Mouse (Mus musculus) adrenal gland, adult 8-10 months (tissue): ENCODE data around the gene Idh2. TPM values are rescaled to one million over a fixed set of nuclear protein-coding genes. Genes with fewer than 3 reads are reported as not detected.
A peak's percentile ranks its signal among the peaks of the same experiment; 100 is the strongest.

Source experiments
- DNase-seq: peaks from one replicate; pipeline ENCODE4 v3.0.0; 2022
- total RNA-seq, 4 experiments: library from RNA; stranded (reverse); gene quantifications; 2 replicates each; pipeline ENCODE4 v1.2.4; 2022

The Idh2 gene
- total RNA-seq, 4 experiments from 2014 or later: 122 to 222 (median 165) TPM

DNA sequence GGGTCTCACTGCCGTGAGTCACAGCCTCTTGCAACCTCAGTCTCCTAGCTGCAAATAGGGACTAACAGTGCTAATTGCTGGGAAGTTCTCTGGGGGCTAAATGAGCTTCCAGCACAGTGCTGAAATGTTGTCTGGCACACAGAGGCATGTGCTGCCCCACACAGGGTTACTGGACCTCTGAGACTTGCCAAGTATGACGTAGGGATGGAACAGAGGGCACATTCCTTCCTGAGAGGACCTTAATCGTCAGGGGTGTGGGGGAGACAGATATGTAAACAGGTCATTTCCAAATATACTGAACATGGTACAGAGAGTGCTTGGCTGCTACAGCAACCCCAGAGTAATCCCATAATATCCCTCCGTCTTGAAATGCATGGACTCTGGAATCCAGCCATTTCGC, 5.9 kb upstream of the Idh2 start:
- DNase-seq: no peak

DNA sequence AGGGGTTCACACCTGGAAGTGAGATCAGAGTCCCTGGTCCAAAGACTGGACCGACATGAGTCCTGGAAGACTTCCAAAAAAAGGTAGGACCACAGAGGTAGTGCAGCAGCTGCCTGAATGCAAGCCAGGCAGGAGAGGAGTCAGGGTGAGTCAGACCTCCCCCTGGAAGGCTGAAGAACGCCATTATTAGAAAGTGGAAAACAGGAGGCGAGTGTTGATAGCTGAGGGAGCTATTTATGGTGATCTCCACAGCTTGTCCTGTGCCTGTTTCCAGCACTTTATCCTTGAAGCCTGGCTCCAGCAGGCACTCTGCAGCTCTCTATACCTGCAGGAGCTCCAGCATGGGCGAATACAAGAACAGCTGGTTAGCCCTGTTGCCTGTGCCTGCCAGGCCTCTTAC, 4.0 kb upstream of the Idh2 start:
- DNase-seq: no peak

DNA sequence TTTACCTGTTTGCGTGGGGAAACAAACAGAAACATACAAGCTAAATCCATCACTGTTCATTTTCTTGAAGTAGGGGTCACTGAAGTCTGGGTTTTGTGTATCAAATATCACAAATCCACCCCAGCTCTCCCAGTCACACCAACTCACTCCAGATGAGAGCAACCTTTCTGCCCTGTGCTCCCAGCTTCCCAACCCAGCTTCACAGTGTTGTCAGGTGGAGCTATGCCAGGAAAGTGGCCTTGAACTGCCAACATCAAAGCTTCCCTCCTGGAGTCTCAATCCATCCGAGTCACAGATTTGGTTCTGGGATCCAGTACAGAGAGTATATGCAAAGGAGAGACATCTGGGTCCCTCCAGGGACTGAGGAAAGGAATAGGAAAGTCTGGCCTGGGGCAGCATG, 966 bp upstream of the Idh2 start:
- peak; percentile 63 for DNase-seq

DNA sequence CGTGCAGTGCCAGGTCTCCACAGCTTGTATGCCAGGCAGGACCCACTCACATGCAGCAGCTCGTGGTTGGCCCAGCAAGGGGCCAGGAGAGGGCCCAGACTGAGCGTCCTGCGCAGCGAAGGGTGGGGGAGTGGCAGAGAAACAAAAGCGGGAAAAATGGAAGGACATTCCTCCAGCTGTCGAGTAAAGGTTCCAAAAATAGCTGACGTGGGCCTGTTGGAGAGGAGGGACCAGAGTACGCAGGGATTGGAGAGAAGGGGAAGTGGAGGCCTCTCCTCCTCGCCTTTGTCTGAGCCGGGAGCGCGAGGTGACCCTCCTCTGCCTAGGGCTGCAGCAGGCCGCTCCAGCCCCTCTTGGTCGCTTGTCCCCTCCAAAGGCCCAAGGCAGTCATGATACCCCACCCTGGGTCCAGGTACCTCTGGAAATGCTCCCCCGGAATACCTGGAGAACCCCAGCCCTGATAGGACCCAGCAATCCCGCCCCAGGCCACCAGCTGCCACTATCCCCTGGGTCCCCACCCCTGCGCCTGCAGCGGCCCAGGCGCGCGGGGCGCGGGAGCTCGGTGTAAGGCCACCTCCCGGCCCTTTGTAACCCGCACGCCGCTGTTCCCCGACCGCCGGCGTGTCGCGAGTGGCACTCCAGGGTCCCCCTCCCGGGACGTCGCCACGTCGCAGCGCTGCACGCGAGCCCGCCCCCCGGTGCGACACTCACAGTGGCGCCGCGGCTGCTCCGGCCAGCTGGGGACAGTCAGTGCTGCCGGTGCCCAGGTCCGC, 555 bp downstream of the Idh2 start:
- peak; percentile 40 for DNase-seq

DNA sequence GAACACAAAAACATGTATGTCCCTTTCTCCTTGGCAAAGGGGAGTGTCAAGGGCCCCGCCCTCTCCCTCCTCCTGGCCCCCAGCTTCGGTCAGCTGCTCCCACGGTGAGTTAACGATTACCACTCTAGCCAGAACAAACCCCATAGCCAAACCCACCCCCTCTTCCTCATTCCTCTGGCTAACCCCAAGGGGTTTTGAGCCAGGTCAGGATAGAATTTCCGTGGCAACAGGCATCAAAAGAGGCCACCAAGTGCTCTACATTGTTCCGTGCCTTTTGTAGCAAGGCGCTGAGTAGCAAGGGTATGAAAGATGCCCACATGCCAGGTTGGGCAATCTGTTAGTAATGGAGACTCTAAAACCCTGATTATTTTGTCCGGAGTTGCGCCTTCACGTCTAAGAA, 1.2 kb downstream of the Idh2 start:
- DNase-seq: no peak

DNA sequence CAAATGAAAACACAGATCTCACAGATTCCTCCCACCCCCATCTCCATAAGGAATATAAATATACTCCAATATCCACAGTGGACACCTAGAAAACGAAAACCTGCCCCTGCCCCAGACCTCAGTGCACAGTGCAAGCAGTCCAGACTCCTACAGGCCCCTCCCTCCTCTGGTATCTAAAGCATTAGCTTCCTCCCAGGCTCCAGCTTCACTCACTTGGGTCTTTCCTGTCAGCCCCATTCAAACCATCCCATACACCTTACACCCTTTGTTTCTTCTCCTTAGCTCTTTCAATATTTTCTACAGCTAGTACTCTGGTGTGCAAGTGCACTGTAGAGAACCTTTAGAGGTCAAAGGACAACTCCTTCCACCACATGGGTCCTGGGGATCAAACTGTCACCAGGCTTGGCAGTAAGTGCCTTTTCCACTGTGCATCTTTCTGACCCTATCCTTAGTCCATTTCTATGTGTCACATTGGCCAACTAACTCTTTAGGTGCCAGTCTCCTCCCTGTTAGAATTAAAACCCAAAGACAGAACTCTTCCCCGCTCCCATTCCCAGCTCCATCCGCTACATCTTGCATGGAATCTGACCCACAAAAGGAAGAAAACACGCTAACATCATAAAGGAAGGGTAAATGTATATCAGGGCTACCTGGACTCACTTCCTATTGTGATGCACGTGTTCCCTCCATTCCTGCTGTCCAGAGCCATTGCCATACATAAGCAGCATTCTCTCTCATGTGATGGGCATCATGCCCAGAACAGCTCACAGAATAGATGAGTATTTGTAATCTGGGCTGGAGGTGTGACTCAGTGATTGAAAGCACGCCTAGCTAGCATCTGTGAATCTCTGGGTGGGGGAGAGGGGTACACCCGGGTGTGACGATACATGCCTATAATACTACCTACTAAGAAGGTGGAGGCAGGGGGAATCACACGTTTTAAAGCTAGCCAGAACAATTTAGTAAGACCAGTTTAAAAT, 3.8 kb downstream of the Idh2 start:
- no peak for DNase-seq

DNA sequence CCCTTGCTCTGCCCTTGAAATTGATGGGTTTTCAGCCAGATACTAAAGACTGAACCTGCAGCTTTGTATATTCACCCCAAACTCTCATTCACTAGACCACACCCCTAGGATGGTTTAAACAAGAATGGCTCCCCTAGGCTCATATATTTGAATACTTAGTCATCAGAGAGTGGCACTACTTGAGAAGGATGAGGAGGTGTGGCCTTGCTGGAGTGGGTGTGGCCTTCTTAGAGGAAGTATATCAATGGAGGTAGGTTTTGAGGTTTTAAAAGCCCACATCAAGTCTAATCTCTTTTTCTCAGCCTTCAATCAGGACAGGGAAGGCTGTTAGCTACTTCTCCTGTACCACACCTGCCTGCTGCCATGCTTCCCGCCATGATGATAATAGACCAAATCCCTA, 8.8 kb downstream of the Idh2 start:
- DNase-seq: no peak

DNA sequence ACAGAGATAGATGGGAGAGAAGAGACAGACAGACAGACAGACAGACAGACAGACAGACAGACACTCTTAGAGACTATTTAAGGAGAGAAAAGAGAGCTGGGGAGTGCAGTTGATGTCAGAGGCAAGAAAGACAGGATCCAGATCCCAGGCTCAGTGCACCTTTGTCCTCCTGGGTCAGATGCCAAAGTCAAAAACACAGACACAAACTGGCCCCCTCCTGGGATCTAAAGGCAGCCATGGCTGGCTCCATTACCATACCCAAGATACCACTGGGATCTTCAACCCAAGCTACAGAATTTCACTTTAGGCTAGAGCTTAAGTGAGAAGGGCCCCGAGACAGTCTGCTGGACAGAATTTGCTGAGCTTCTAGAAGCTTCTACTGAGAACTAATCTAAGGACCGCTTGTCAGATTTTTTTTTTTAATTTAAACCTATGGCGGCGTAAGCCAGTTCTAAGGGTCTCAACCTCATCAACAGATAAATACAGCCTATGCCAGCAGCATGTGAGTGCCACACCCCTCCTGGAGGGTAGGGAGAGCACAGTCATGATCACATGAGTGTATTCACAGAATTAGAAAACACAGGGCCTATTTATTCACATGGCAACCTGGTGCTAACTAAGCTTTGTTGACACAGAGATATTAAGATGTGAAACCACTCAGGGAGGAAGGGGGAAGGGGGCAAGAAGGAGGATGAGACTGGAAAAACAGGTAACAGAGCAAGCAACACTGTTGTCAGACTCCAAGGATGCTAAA, 9.4 kb downstream of the Idh2 start:
- DNase-seq: no peak

DNA sequence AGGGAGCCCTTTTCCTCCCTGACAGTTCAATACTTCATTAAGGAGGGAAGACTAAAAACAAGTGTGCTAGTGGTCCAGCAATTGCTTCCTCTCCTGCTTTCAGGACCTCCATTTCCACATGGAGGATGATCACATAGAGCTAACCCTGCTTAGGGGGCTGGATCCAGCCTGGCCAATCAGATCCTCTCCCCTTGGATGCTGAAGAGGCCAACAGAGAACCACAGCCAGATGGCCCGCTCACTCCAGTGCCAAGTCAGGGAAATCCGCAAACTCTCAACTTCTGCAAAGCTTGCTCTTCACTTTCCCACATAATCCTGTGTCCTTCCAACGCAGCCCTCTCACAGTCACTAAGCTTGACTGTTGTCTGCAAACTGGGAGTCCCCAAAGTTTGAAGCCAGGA, 11.9 kb downstream of the Idh2 start:
- DNase-seq: no peak

DNA sequence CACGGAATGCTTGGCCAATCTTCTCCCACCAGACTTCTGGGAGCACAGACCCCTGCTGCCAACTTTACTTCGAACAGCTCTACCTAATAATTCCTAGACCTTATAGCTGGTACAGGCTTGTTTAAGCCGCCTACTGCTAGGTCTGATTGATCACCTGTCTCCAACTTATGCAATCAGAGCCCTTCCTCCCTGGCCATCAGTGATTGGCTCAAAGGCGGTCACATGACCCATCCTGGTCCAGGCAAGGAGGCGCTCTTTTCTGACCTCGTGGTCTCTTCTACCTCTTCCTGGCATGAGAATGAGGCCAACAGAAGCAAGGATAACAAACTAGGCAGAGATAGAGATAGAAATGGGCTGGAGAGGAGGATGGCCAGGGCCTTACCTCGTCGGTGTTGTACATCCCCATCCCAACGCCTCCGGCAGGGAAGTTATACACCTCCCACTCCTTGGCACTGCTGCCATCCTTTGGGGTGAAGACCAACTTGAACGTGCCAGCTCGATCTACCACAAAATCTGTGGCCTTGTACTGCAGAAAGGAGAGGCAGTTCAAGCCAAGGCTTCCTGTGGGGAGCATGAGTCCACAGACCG, 16.7 kb downstream of the Idh2 start:
- DNase-seq: no peak

DNA sequence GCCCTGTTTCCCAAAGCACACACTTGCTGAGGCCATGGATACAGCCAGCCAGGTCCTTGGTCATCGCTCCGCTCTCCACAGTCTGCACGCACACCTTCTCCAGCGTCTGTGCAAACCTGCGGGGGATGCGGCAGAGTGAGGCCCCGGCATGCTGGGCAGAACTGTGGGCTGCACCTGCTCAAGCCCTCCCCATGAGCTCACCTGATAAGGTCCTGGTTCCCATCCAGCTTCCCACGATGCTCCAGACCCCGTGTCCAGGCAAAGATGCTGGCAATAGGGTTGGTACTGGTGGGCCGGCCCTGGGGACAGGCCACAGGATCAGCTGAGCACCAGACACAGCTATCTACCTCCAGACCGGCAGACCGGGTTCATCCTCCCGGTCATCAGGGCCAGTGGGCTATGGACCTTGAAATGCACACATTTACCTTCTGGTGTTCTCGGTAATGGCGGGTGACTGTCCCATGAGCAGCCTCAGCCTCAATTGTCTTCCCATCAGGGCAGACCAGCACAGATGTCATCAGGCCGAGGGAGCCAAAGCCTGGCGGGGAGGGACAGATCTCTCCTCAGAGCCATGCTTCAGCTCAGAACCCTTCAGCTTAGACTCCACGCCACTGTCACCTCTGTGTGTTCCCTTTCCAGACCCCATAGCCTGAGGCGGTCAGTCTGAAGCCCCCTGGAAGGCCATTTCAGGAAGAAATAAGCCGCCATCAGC, 19.4 kb downstream of the Idh2 start:
- no peak for DNase-seq

DNA sequence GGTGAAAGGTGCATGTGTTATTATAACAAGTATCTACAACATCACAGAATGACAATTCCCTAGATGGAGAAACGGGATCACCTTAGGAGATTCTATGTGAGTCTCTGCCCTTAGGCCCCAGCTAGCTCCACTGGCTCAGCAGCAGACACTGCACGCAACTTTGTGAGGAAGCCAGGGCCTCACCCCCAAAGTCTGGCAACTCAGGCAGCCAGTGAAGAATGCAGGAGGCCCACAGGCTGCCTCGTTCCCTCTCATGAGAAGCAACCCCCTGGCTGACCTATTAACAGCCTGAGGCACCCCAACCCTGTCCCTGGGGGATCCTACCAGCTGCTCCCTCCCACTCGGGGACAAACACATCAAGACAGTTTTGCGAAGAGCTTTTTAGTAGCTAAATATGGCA, 20.7 kb downstream of the Idh2 start:
- no peak for DNase-seq

DNA sequence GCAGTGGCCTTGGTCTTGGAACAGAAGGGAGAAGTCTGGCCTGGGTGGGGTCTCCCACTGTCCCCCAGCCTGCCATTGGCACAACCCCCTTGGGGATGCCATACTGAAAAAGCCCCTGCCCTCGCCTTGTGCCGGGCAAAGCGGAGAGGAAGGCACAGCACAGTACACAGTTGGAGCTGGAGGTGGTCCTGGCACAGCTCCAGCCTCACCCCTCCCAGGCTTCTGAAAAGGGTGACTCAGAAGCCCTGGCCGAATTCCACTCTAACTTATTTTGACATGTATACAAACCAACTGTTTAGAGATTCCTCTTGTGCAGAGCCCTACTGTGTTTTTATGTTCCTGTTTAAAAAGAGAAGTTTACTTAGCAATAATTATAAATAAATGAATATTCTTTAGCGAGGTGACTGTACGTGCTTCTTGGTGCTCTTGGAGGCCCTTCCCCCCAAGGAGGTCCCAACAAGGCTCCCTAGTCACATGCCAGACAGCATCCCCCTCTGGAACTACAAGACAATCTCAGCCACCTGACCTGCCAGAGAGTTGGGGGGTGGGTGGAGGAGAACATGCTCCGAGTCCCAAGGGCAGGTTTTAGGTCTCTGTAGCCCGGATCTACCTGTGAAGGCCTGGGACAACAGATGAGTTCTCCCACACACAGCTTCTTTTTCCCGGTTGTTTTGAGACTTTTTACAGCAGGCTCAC, 22.7 kb downstream of the Idh2 start:
- DNase-seq: peak; percentile 69

DNA sequence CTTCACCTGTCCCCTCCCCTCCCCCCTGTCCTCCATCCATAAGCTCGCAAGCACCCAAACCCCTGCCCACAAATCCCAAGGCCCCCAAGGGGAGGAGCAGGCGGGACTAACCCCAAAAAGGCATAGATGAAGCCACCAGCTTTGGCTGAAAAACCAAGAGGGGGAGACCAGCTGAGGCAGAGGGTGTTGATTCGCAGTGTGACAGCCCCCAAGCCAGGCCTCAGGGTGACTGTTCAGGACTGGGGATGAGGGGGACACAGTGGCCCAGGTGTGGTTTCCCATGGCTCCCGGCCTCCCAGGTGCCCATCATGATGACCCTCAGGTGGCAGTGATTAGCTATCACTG, 23.4 kb downstream of the Idh2 start:
- no peak for DNase-seq

DNA sequence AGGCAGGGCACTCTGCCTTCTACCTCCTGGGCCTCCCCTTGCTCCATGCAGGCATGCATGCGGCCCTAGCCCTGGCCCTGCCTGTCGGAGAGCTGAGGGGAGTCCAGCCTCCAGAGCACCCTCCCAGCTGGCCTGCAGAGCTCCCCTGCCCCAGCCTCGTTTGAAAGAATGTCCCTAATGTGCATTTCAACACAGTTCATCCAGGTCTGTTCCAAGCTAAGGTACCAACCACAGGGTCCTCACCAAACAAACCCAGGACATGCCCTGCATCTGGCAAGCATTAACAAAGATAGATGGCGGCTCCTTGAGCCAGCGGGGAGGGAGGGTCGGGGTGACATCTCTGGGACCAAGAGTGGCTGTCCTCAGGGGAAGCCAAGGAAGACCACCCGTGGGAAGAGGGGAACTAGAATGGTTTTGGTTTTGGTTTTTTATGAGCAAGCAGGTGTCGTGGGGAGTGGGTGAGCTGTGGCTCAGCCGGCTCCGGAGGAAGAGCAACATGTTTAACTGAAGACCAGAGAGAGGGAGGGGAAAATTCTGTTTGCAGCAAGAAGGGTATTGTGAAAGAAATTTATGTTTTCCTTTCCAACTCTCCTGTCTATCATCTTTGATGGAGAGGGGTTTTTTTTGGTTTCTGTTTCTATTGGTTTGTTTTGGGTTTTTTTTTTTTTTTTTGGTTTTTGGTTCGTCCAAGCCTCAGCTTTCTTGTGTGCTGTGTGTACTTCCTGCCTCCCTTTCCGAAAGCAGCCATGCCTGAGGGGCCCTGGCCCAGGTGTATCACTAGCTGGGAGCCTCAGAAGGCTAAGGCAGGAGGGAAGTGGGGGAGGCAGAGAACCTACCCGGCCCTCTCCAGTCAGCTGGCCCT, 24.0 kb downstream of the Idh2 start:
- no peak for DNase-seq

DNA sequence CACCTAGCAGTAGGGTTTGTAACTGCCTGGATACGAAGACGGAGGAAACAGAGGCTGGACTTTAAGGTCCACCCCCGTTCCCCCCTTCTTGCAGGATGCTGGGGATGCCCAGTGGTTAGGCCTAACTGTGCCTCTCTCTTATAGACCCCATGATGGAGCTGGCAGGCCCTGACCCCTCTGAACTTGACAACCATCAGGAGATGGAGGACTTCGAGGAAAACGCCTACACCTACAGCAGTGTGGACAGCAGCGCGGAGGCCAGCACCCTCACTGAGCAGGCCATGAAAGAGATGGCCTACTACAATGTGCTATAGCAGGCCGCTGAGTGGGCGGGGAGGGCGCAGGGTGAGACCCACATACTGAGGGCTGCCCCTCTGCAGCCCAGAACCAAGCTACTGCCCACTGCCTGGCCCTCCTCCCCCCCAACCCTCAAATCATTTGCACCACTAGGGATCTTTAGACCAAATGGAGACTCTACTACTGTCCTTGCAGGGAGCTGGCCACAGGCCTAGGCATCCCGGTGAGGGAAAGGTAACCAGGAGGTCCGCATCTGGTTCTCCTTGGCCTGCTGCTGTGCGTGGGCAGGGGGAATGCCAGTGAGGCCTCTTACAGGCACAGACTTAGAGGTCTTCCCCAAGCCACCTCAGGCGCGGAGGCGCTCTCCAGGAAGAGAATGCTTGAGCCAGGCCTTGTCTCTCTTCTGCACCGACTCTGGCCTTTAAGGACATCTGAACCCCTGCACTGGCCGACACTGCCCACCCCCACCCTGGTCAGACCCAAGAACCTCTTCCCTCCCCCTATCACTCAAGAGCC, 24.8 kb downstream of the Idh2 start:
- DNase-seq: no peak

DNA sequence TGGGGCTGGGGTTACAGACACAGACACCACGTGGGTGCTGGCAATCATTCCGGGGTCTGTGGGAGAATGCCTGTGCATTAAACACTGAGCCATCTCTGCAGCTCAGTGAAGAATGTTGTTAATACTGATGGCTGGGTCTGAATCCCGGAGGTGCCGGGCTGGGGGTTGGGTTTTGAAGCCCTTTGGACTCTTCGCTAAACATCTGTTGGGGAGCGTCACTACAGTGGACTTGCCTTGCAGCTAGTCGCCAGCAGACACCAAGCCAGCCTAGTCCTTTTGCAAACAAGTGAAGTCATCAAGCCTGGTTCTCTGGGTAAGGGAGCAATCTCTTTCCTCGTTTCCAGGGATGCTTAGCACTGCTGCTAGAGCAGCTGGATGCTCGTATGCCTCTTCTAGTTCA, 27.0 kb downstream of the Idh2 start:
- no peak for DNase-seq

DNA sequence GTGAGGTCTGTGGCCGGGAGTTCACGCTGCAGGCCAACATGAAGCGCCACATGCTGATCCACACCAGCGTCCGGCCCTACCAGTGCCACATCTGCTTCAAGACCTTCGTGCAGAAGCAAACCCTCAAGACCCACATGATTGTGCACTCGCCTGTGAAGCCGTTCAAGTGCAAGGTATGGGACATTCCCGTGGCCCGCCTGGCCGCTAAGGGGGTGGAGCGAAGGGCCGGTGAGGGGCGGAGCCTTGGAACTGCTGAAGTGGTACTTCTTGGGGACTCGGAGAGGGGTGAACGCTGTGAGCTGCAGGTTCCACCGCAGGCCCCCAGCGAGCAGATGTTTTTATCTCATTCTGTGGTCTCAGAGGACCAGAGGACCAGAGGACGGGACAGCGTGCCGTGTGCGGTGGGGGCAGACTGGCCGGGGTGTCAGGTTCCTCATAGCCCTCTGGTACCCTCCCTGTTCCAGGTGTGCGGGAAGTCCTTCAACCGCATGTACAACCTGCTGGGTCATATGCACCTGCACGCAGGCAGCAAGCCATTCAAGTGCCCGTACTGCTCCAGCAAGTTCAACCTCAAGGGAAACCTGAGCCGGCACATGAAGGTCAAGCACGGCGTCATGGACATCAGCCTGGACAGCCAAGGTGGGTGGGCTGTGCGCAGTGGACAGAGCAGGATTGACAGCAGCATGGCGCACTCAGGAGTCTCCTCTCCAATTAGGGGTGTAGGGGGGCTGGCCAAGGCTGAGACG, 29.0 kb downstream of the Idh2 start:
- DNase-seq: no peak

DNA sequence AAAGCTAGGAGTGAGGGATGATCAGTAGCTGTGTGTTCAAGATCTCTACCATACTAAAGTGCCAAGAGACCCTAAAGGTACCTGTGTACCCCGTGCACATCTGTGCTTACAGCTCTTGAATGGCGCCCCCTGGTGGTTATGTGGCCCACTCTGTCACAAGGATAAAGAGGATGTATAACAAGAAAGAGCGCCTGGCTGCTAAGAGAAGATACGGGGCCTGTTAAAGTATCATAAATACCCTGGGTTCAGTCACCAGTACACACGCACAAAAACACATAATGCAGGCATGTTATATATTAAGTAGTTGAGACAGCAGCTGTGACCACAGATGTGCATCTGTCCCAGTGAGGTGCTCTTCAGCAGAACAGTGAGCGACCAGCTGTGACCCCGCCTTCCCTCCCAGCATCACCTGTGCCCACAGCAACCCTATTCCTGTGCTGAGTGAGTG, 30.7 kb downstream of the Idh2 start:
- DNase-seq: no peak
